Mouse (Mus musculus) heart, embryonic 15.5 days (tissue): ENCODE measurements at regions not wholly inside any gene's neighbourhood (a gene's known extent, or its start where the extent isn't known, plus 50 kb on each side); places are given as distances from the start of the nearest gene placed in this dataset.

Experiments used
- ATAC-seq: fragments of 200-750 bp; cut with Nextera tagmentation; replicated peaks from 2 replicates; pipeline ENCODE4 v1.8.0; 2017; ENCODE audit warnings: low read depth, moderate TSS enrichment; ENCODE audit not compliant: insufficient number of reproducible peaks, insufficient read depth, low FRiP score
- H3K27ac ChIP-seq: fragments of 300-500 bp; sonication (generic); 2 replicates; pipeline ENCODE4 v1.5.1; 2015; ENCODE audit warnings: mild to moderate bottlenecking, inconsistent platforms
- H3K27me3 ChIP-seq: fragments of 300-500 bp; sonication (generic); 2 replicates; pipeline ENCODE4 v1.6.1; 2015; ENCODE audit warnings: inconsistent platforms
- H3K36me3 ChIP-seq: fragments of 300-500 bp; sonication (generic); 2 replicates; pipeline ENCODE4 v1.6.1; 2015; ENCODE audit warnings: mild to moderate bottlenecking, inconsistent platforms
- H3K4me1 ChIP-seq: fragments of 300-500 bp; sonication (generic); replicated peaks from 2 replicates; pipeline ENCODE4 v1.6.1; 2015; ENCODE audit warnings: inconsistent platforms
- H3K4me2 ChIP-seq: fragments of 300-500 bp; sonication (generic); 2 replicates; pipeline ENCODE4 v1.6.1; 2015; ENCODE audit warnings: inconsistent platforms, mild to moderate bottlenecking, moderate library complexity
- H3K4me3 ChIP-seq: fragments of 300-500 bp; sonication (generic); 2 replicates; pipeline ENCODE4 v1.5.1; 2015; ENCODE audit warnings: mild to moderate bottlenecking, inconsistent platforms
- H3K9ac ChIP-seq: fragments of 300-500 bp; sonication (generic); 2 replicates; pipeline ENCODE4 v1.6.1; 2015; ENCODE audit warnings: mild to moderate bottlenecking, inconsistent platforms
- H3K9me3 ChIP-seq: fragments of 300-500 bp; sonication (generic); replicated peaks from 2 replicates; pipeline ENCODE4 v1.6.1; 2016; ENCODE audit warnings: inconsistent platforms
- WGBS: fragments of 180-500 bp; shearing (Covaris S2); methylation state at CpG from one replicate; pipeline ENCODE4 v1.1.7; 2015; ENCODE audit warnings: mixed read lengths; 5-methylcytosine and 5-hydroxymethylcytosine counted together

GRCm38 (mm10) chr2:30525295-30525694 is 51.3 kb upstream of the Ier5l start:
- Histone ChIP-seq H3K9ac (no peak overlapping the region), H3K27me3 (no peaks in the 10 kb centered on the region), H3K27ac (no peak overlapping the region), H3K4me1 (peaks cover 13% of the 10 kb centered on the region), H3K4me2 (no peak overlapping the region), H3K4me3 (no peak overlapping the region), H3K36me3 (no peaks in the 10 kb centered on the region), H3K9me3 (no peaks in the 10 kb centered on the region)
- 41% methylated on average over 9 of the region's 9 CpGs for WGBS
- no peak for ATAC-seq

- H3K4me3 ChIP-seq: no peak overlapping the region
- H3K36me3 ChIP-seq: no peaks in the 10 kb centered on the region
- no peaks in the 10 kb centered on the region for H3K9me3 ChIP-seq
- H3K4me2 ChIP-seq: no peak overlapping the region
- 22% methylated on average over 3 of the region's 3 CpGs for WGBS
- H3K9ac ChIP-seq: no peak overlapping the region
- H3K27me3 ChIP-seq: no peaks in the 10 kb centered on the region
- H3K4me1 ChIP-seq: peaks cover 13% of the 10 kb centered on the region
- no peak overlapping the region for H3K27ac ChIP-seq
- no peak for ATAC-seq
These were observed 51.8 kb upstream of the Ier5l start for GRCm38 (mm10) chr2:30525831-30526230.

GRCm38 (mm10) chr2:30527495-30527894 is 53.5 kb upstream of the Ier5l start:
- Histone ChIP-seq H3K27me3 (no peaks in the 10 kb centered on the region), H3K9ac (no peak overlapping the region), H3K4me2 (no peak overlapping the region), H3K4me3 (no peak overlapping the region), H3K9me3 (no peaks in the 10 kb centered on the region), H3K36me3 (no peaks in the 10 kb centered on the region), H3K27ac (no peak overlapping the region), H3K4me1 (peaks cover 11% of the 10 kb centered on the region)
- WGBS: 42% methylated on average over 4 of the region's 4 CpGs
- no peak for ATAC-seq

GRCm38 (mm10) chr2:30532948-30533347 is 58.9 kb upstream of the Ier5l start:
- Histone ChIP-seq H3K9me3 (no peaks in the 10 kb centered on the region; the same call in 1 of the 2 replicates), H3K4me1 (no peaks in the 10 kb centered on the region), H3K27ac (no peak overlapping the region), H3K9ac (no peak overlapping the region), H3K36me3 (no peaks in the 10 kb centered on the region), H3K4me2 (no peak overlapping the region), H3K4me3 (no peak overlapping the region), H3K27me3 (no peaks in the 10 kb centered on the region)
- ATAC-seq: no peak

GRCm38 (mm10) chr2:30533367-30533766 is 59.3 kb upstream of the Ier5l start:
- ATAC-seq: no peak

GRCm38 (mm10) chr2:30534485-30534884 is 60.4 kb upstream of the Cstad start:
- no peak overlapping the region for H3K4me2 ChIP-seq
- no peak overlapping the region for H3K4me3 ChIP-seq
- 55% methylated on average over 10 of the region's 10 CpGs for WGBS
- no peaks in the 10 kb centered on the region; the same call in 1 of the 2 replicates for H3K9me3 ChIP-seq
- no peaks in the 10 kb centered on the region for H3K4me1 ChIP-seq
- ATAC-seq: no peak
- H3K27ac ChIP-seq: no peak overlapping the region
- no peaks in the 10 kb centered on the region for H3K27me3 ChIP-seq
- H3K36me3 ChIP-seq: no peaks in the 10 kb centered on the region
- no peak overlapping the region for H3K9ac ChIP-seq

More at GRCm38 (mm10) chr2:30533367-30533766, 59.3 kb upstream of the Ier5l start:
- Histone ChIP-seq H3K9me3 (no peaks in the 10 kb centered on the region; the same call in 1 of the 2 replicates), H3K36me3 (no peaks in the 10 kb centered on the region), H3K27ac (no peak overlapping the region), H3K4me3 (no peak overlapping the region), H3K4me1 (no peaks in the 10 kb centered on the region), H3K27me3 (no peaks in the 10 kb centered on the region), H3K4me2 (no peak overlapping the region), H3K9ac (no peak overlapping the region)
- 87% methylated on average over 6 of the region's 6 CpGs for WGBS

GRCm38 (mm10) chr2:30539305-30539704 is 55.5 kb upstream of the Cstad start:
- Histone ChIP-seq H3K4me3 (no peak overlapping the region), H3K4me1 (peaks cover 17% of the 10 kb centered on the region; the same call in 1 of the 2 replicates), H3K9me3 (no peaks in the 10 kb centered on the region), H3K36me3 (no peaks in the 10 kb centered on the region), H3K9ac (no peak overlapping the region), H3K27me3 (no peaks in the 10 kb centered on the region), H3K27ac (no peak overlapping the region), H3K4me2 (no peak overlapping the region)
- no peak for ATAC-seq
- WGBS: 100% methylated on average over 1 of the region's 1 CpGs

GRCm38 (mm10) chr2:30541541-30541940 is 53.3 kb upstream of the Cstad start:
- no peaks in the 10 kb centered on the region for H3K27me3 ChIP-seq
- no peak overlapping the region for H3K4me3 ChIP-seq
- H3K4me1 ChIP-seq: peaks cover 31% of the 10 kb centered on the region
- no peak for ATAC-seq
- H3K9me3 ChIP-seq: no peaks in the 10 kb centered on the region
- H3K4me2 ChIP-seq: no peak overlapping the region
- H3K36me3 ChIP-seq: no peaks in the 10 kb centered on the region
- no peak overlapping the region for H3K9ac ChIP-seq
- peak overlapping the region; percentile 83 for H3K27ac ChIP-seq
- 28% methylated on average over 4 of the region's 4 CpGs for WGBS

GRCm38 (mm10) chr2:30544782-30545435 is 49.9 kb upstream of the Cstad start:
- Histone ChIP-seq H3K4me1 (peaks cover 35% of the 10 kb centered on the region), H3K9ac (no peak overlapping the region), H3K36me3 (no peaks in the 10 kb centered on the region), H3K4me2 (peak overlapping the region; percentile 59), H3K27me3 (no peaks in the 10 kb centered on the region), H3K4me3 (peak overlapping the region; percentile 16), H3K27ac (no peak overlapping the region), H3K9me3 (no peaks in the 10 kb centered on the region)
- ATAC-seq: peak; percentile 77
- 2% methylated on average over 35 of the region's 35 CpGs for WGBS
